Mouse (Mus musculus) heart, adult 2 months (tissue): ENCODE measurements at regions not wholly inside any gene's neighbourhood (a gene's known extent, or its start where the extent isn't known, plus 50 kb on each side); places are given as distances from the start of the nearest gene placed in this dataset.

Source experiments
- CTCF ChIP-seq: fragments of 200-600 bp; IDR thresholded peaks from 2 replicates; pipeline ENCODE4 v1.8.1; 2022; ENCODE audit warnings: antibody characterized with exemption, mild to moderate bottlenecking, moderate library complexity
- EP300 ChIP-seq: fragments of 200-500 bp; IDR thresholded peaks from 2 replicates; pipeline ENCODE4 v1.6.1; 2011; ENCODE audit warnings: low read depth, low read length, control low read depth; ENCODE audit not compliant: insufficient read depth
- POLR2A ChIP-seq: fragments of 200-500 bp; IDR thresholded peaks from 2 replicates; pipeline ENCODE4 v1.6.1; 2011; ENCODE audit warnings: mild to moderate bottlenecking, low read depth, low read length, control low read depth; ENCODE audit not compliant: insufficient read depth

DNA sequence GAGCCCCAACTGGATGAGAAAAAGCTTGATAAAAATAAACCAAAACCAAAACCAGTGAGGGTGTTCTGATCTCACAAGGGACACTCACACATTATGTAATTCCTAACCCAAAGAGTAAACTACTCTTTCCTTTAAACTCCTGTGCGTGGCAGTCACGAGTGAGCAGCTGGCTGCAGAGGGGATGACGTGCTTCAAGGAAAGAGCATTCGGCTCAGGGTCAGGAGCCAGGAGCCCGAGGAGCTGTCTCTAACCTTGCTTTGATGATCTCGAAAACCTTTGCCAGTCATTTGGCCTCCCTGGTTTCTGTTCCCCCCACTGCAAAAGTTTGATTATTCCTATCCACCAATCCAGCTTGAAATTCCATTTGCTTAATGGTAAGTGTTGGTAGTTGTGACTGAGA is 109.9 kb downstream of the Rsl24d1 start:
- TF ChIP-seq CTCF, result no peak
- no peak for TF ChIP-seq POLR2A
- TF ChIP-seq EP300, result no peak
